Mouse (Mus musculus) spleen, adult 10 weeks (tissue): Measurements from ENCODE around the gene Ifna16. TPM values are rescaled to one million over a fixed set of nuclear protein-coding genes. Genes with fewer than 3 reads are reported as not detected.

Experiments
- polyA plus RNA-seq: library from polyadenylated mRNA; stranded (reverse); fragments of 350-450 nt; fragmentation: Illumina TruSeq; extraction: RNeasy Lipid Tissue Mini Kit (QIAGEN cat#74804); gene quantifications from one replicate; pipeline ENCODE4 v1.2.3, GENCODE M21; 2015; ENCODE audit warnings: low replicate concordance; ENCODE audit not compliant: insufficient read depth

Ifna16 gene
- not detected for polyA plus RNA-seq

DNA sequence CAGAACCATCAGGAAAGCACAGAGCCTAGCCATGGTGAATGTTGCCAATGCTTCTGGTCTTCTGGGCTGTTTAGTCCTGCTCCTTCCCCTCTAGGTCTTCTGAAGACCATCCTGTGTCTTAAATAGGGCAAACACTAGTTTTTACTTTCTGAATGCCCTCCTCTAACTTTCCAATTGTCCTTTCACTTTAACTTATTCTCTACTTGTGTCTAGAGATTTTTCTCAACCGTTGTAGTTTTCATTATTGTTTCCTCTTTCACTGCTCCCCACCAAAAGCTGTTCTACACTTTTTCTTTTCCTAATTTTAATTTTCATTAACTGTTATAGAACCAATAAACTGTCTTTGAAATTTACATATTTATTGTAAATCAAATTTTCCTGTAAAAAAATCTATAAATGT is at the start of gene Ifna16:
Gene Ifna16, minus strand, starts transcription at position 101 of the 400 bp plus-strand sequence.

GRCm38 (mm10) chr4:88721791-88722721 is 45.3 kb upstream of the Ifna16 start, which contains the start of the genes Gm26566 and Klhl9:
TSS of gene Gm26566 (plus strand) at chr4:88721805.
TSS of gene Klhl9 (minus strand) at chr4:88722465.

GRCm38 (mm10) chr4:88691259-88691658 is 14.5 kb upstream of the Ifna16 start, which contains the start of gene Ifnab:
TSS of gene Ifnab (minus strand) at chr4:88691359.

DNA sequence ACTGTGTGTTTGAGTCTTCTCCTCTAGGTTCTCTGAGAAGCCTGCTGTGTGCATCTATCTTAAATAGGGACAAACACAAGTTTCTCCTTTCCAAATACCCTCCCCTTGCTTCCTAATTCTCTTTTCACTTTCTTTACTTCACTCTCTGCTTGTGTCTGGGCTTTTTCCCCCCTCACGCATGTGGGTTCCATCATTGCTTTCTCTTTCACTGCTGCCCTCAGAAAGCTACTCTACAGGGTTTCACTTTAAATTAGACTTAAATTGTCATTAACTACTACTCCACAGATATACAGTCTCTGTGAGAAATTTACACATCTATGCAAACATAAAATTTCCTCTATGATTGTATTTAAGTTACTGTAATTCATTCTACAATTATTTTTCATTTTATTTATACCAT is 7.1 kb upstream of the Ifna16 start, which contains the start of gene Ifna2:
Gene Ifna2, minus strand, starts transcription at position 101 of the 400 bp plus-strand sequence.

DNA sequence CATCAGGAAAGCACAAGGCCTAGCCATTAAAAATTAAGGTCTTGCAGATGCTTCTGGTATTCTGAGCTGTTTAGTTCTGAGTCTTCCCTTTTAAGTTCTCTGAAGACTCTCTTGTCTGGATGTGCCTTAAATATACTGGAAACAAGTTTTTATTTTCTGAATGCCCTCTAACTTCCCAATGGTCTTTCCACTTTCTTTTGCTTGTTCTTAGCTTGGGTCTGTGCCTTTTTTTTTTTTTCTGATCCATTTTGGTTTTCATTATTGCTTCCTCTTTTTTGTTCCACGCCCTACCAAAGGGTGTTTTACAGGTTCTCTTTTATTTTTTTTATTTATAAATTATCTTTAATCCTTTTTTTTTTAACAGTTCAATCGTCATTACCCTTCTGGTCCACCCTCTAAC is 32.4 kb downstream of the Ifna16 start, which contains the start of gene Ifna13:
Gene Ifna13, minus strand, starts transcription at position 101 of the 400 bp plus-strand sequence.

DNA sequence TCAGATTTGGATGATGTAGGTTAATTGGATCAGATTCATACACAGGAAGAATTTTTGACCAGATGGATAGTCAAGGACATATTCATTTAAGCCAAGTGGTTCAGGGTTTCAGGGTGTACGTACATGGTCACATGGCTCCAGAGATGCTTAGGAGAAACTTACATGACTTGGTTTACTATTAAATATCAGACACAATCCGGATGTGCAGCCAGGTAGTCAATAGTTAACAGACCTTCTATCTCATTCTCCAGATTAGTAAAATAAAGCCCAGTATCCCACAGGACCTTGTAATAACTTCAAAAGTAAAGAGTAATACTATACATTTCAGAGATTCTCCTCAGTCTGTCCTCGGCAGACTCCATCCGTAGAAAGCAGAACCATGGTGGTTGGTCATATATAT is 42.4 kb downstream of the Ifna16 start, which contains the start of gene C87499:
Gene C87499, minus strand, starts transcription at position 101 of the 400 bp plus-strand sequence.

Other genes starting within 250 kb of the Ifna16 start
- 10.3 TPM for gene Hacd4, start 238.0 kb downstream of the Ifna16 start, polyA plus RNA-seq
- gene Ifnb1, start 154.2 kb downstream of the Ifna16 start, polyA plus RNA-seq = not detected
- not detected for gene Ifna15, start 118.7 kb downstream of the Ifna16 start, polyA plus RNA-seq
- gene Ifna14, start 105.1 kb downstream of the Ifna16 start, polyA plus RNA-seq = not detected
- gene Ifna9, start 84.5 kb downstream of the Ifna16 start, polyA plus RNA-seq = not detected
- not detected for gene Ifna12, start 73.5 kb downstream of the Ifna16 start, polyA plus RNA-seq
- gene C87499, start 42.5 kb downstream of the Ifna16 start, polyA plus RNA-seq = not detected
- not detected for gene Ifna13, start 32.5 kb downstream of the Ifna16 start, polyA plus RNA-seq
- gene Ifna2, start 7.0 kb upstream of the Ifna16 start, polyA plus RNA-seq = not detected
- gene Ifnab, start 14.4 kb upstream of the Ifna16 start, polyA plus RNA-seq = not detected
- not detected for gene Gm26566, start 44.9 kb upstream of the Ifna16 start, polyA plus RNA-seq
- 49.2 TPM for gene Klhl9, start 45.5 kb upstream of the Ifna16 start, polyA plus RNA-seq
- not detected for gene Gm13271, start 77.9 kb upstream of the Ifna16 start, polyA plus RNA-seq
- not detected for gene Gm13283, start 83.2 kb upstream of the Ifna16 start, polyA plus RNA-seq
- not detected for gene Gm13290, start 96.9 kb upstream of the Ifna16 start, polyA plus RNA-seq
- gene Gm13289, start 100.0 kb upstream of the Ifna16 start, polyA plus RNA-seq = not detected
- not detected for gene Gm13272, start 102.9 kb upstream of the Ifna16 start, polyA plus RNA-seq
- gene Ifnz, start 105.2 kb upstream of the Ifna16 start, polyA plus RNA-seq = not detected
- gene Gm13276, start 108.8 kb upstream of the Ifna16 start, polyA plus RNA-seq = not detected
- gene Gm13277, start 111.7 kb upstream of the Ifna16 start, polyA plus RNA-seq = not detected
- not detected for gene Gm13278, start 114.6 kb upstream of the Ifna16 start, polyA plus RNA-seq
- gene Gm13275, start 117.6 kb upstream of the Ifna16 start, polyA plus RNA-seq = not detected
- gene Gm13279, start 120.5 kb upstream of the Ifna16 start, polyA plus RNA-seq = not detected
- not detected for gene Gm13285, start 122.7 kb upstream of the Ifna16 start, polyA plus RNA-seq
- not detected for gene Gm13287, start 126.3 kb upstream of the Ifna16 start, polyA plus RNA-seq
- gene Gm13288, start 128.6 kb upstream of the Ifna16 start, polyA plus RNA-seq = not detected
- not detected for gene Ifna7, start 139.3 kb upstream of the Ifna16 start, polyA plus RNA-seq
- gene Ifna11, start 143.0 kb upstream of the Ifna16 start, polyA plus RNA-seq = not detected
- gene Ifna6, start 150.5 kb upstream of the Ifna16 start, polyA plus RNA-seq = not detected
- not detected for gene Ifna5, start 158.6 kb upstream of the Ifna16 start, polyA plus RNA-seq
- gene Ifna4, start 164.9 kb upstream of the Ifna16 start, polyA plus RNA-seq = not detected
- not detected for gene Ifna1, start 173.2 kb upstream of the Ifna16 start, polyA plus RNA-seq
- not detected for gene Ifne, start 203.3 kb upstream of the Ifna16 start, polyA plus RNA-seq